Mouse (Mus musculus) olfactory bulb, adult 2 months (tissue): ENCODE measurements around the gene Opcml. TPM values are rescaled to one million over a fixed set of nuclear protein-coding genes. Genes with fewer than 3 reads are reported as not detected.

Experiments used
- H3K27ac ChIP-seq: fragments of 200-500 bp; 2 replicates; pipeline ENCODE4 v1.5.1; 2012; ENCODE audit warnings: low read depth, low read length; ENCODE audit not compliant: insufficient read depth
- H3K4me1 ChIP-seq: fragments of 200-500 bp; 2 replicates; pipeline ENCODE4 v1.6.1; 2012; ENCODE audit warnings: low read length; ENCODE audit not compliant: control insufficient read depth, insufficient read depth
- H3K4me3 ChIP-seq: fragments of 200-500 bp; 2 replicates; pipeline ENCODE4 v1.5.1; 2012; ENCODE audit warnings: mild to moderate bottlenecking, low read depth, low read length, moderate library complexity; ENCODE audit not compliant: insufficient read depth
- CTCF ChIP-seq: fragments of 200-500 bp; IDR thresholded peaks from 2 replicates; pipeline ENCODE4 v1.5.1; 2012; ENCODE audit warnings: low read depth, mild to moderate bottlenecking, low read length, moderate library complexity; ENCODE audit not compliant: insufficient read depth
- POLR2A ChIP-seq: fragments of 200-500 bp; IDR thresholded peaks from 2 replicates; pipeline ENCODE4 v1.6.1; 2012; ENCODE audit warnings: mild to moderate bottlenecking, low read depth, low read length, moderate library complexity; ENCODE audit not compliant: insufficient read depth
- WGBS: fragments of 180-500 bp; shearing (Covaris S2); methylation state at CpG from one replicate; pipeline ENCODE4 v1.1.7; 2018; 5-methylcytosine and 5-hydroxymethylcytosine counted together
- polyA plus RNA-seq: library from polyadenylated mRNA; stranded (reverse); fragments of >200 nt; gene quantifications from 2 replicates; pipeline ENCODE4 v1.2.4, GENCODE M21; 2012; ENCODE audit warnings: low replicate concordance; ENCODE audit not compliant: missing spikeins, insufficient read depth, insufficient read length

The Opcml gene
- polyA plus RNA-seq, 1 experiment, result not detected

GRCm38 (mm10) chr9:27968266-27968665 is 177.7 kb downstream of the Opcml start:
- Histone ChIP-seq H3K27ac (no peak overlapping the region), H3K4me3 (no peak overlapping the region), H3K4me1 (peaks cover 3% of the 10 kb centered on the region; the same call in 1 of the 2 replicates)
- no peak for TF ChIP-seq CTCF
- no peak for TF ChIP-seq POLR2A

- H3K4me1 ChIP-seq, result peaks cover 3% of the 10 kb centered on the region; the same call in 1 of the 2 replicates
- TF ChIP-seq CTCF, result no peak
- TF ChIP-seq POLR2A, result no peak
- WGBS, result 25% methylated on average over 5 of the region's 5 CpGs
- H3K27ac ChIP-seq, result peak overlapping the region; percentile 40
- H3K4me3 ChIP-seq, result no peak overlapping the region
These were observed 181.7 kb downstream of the Opcml start for GRCm38 (mm10) chr9:27972293-27972692.

- Histone ChIP-seq H3K27ac (no peak overlapping the region), H3K4me3 (no peak overlapping the region), H3K4me1 (no peaks in the 10 kb centered on the region)
- no peak for TF ChIP-seq POLR2A
- no peak for TF ChIP-seq CTCF
These were observed 192.0 kb downstream of the Opcml start for GRCm38 (mm10) chr9:27982576-27982975.

GRCm38 (mm10) chr9:27986604-27987588 is 196.3 kb downstream of the Opcml start:
- Histone ChIP-seq H3K4me1 (no peaks in the 10 kb centered on the region), H3K4me3 (no peak overlapping the region), H3K27ac (no peak overlapping the region)
- no peak for TF ChIP-seq POLR2A
- TF ChIP-seq CTCF, result no peak
- WGBS, result 66% methylated on average over 8 of the region's 8 CpGs

GRCm38 (mm10) chr9:27991611-27992010 is 201.0 kb downstream of the Opcml start:
- Histone ChIP-seq H3K4me1 (no peaks in the 10 kb centered on the region), H3K27ac (no peak overlapping the region), H3K4me3 (no peak overlapping the region)
- 92% methylated on average over 4 of the region's 4 CpGs for WGBS
- TF ChIP-seq POLR2A (no peak), CTCF (no peak)

- H3K27ac ChIP-seq, result no peak overlapping the region
- H3K4me3 ChIP-seq, result no peak overlapping the region
- TF ChIP-seq CTCF (no peak), POLR2A (no peak)
- WGBS, result 91% methylated on average over 7 of the region's 7 CpGs
- no peaks in the 10 kb centered on the region for H3K4me1 ChIP-seq
These were observed 206.0 kb downstream of the Opcml start for GRCm38 (mm10) chr9:27996536-27996935.

- H3K4me1 ChIP-seq, result no peaks in the 10 kb centered on the region
- no peak for TF ChIP-seq POLR2A
- no peak for TF ChIP-seq CTCF
- no peak overlapping the region for H3K27ac ChIP-seq
- no peak overlapping the region for H3K4me3 ChIP-seq
- WGBS, result 31% methylated on average over 4 of the region's 4 CpGs
These were observed 208.2 kb downstream of the Opcml start for GRCm38 (mm10) chr9:27998767-27999166.

- 86% methylated on average over 3 of the region's 3 CpGs for WGBS
- H3K4me3 ChIP-seq, result no peak overlapping the region
- TF ChIP-seq POLR2A, result no peak
- TF ChIP-seq CTCF, result no peak
- no peaks in the 10 kb centered on the region for H3K4me1 ChIP-seq
- H3K27ac ChIP-seq, result no peak overlapping the region
These were observed 212.6 kb downstream of the Opcml start for GRCm38 (mm10) chr9:28003131-28003530.

- H3K27ac ChIP-seq, result no peak overlapping the region
- WGBS, result 68% methylated on average over 8 of the region's 8 CpGs
- H3K4me1 ChIP-seq, result no peaks in the 10 kb centered on the region; the same call in 1 of the 2 replicates
- TF ChIP-seq CTCF, result no peak
- no peak for TF ChIP-seq POLR2A
- H3K4me3 ChIP-seq, result no peak overlapping the region
These were observed 220.9 kb downstream of the Opcml start for GRCm38 (mm10) chr9:28011483-28011882.

- WGBS, result 30% methylated on average over 7 of the region's 7 CpGs
- no peak overlapping the region for H3K27ac ChIP-seq
- H3K4me3 ChIP-seq, result no peak overlapping the region
These were observed 222.1 kb downstream of the Opcml start for GRCm38 (mm10) chr9:28012664-28013063.

More at GRCm38 (mm10) chr9:28012664-28013063, 222.1 kb downstream of the Opcml start:
- no peaks in the 10 kb centered on the region; the same call in 1 of the 2 replicates for H3K4me1 ChIP-seq
- TF ChIP-seq CTCF, result no peak
- no peak for TF ChIP-seq POLR2A
